Mouse (Mus musculus): Measurements from ENCODE around the gene Fgr.
"Not testable (repeated sequence)": the region's sequence is repeated elsewhere in the genome, so short reads cannot be mapped to it uniquely, and the experiment has no call there.

Fgr gene

DNA sequence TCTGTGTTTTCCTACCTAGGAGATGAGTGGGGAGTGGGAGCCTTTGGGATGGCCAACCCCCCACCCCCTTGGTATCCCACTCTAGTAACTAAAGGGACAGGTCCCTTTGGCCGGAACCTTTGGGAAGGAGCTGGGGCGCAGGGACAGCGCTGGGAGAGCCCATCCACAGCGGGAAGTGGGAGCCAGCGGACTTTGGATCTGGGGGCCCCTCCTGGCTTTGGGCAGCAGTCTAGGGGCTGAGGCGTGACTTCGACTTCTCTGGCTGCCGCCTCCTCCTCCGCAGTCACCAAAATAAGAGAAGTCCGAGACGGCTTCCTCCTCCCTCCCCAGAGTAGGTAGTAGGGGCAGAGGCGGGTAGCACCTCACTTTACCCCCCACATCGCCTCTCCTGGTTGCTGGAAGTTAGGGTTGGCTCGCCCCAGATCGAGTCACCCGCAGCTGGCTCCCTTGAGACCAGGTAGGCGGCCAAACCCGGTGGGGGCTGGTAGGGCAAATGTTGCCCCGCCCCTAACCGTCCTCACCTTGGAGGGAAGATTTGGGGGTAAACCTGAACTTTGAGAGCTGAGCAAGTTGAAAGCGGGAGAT is at the start of gene Fgr:
TSS of gene Fgr (plus strand) at position 282 of the 585 bp plus-strand sequence.
- peak; percentile 68 to 83 for DNase-seq

DNA sequence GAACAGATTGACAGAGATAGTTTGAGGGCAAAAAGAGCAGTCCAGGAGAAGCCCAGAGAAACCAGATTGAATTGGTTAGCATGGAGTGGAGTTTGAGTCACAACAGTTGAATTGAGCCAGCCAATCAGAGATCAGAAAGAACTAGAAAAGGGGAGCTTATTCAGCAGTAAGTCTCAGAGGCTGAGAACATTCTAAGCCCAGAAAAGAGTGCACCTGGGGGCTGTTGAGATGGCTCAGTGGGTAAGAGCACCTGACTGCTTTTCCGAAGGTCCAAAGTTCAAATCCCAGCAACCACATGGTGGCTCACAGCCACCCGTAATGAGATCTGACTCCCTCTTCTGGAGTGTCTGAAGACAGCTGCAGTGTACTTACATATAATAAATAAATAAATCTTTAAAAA is 47.4 kb upstream of the Fgr start:
- not testable (repeated sequence) for DNase-seq

DNA sequence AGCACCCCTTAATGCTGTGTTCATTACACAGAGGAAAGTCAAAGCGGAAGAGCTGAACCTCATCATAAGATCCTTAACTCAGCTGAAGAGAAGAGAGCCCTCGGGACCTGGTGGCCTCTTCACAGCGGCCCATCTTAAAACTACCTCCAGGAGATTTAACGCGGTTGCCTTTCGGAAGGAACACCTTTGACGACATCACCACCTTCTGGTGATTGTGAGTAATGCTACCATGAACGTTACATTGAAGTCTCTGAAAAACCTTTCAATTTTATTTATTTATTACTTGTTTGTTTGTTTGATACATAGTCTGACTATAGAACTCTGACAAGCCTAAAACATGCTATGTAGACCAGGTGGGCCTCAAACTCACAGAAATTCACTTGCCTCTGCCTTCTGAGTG is 43.1 kb upstream of the Fgr start:
- no peak for DNase-seq

DNA sequence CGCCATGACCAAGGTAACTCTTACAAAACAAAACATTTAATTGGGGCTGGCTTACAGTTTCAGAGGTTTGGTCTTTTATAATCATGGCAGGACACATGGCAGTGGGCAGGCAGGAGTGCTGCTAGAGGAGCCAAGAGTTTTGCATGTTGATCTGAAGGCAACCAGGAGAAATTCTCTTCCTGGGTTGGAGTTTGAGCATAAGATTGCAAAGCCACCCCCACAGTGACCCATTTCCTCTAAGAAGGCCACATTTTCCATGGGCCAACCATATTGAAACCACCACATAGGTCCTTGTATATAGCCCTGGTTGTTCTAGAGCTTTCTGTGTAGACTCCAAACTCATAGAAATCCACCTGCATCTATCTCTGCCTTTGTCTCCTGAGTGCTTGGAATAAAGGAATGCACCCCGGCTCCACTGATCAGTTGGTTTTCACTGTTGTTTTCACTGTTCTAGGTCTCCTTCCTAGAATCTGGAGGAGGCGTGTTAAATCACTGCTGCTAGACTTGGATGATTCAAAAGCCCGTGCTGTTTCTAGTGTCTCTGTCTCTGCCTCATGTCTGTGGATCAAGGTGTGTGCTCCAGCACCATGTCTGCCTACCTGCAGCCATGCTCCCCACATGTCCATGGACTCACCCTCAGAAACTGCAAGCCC is 41.0 kb upstream of the Fgr start:
- DNase-seq, result no peak

DNA sequence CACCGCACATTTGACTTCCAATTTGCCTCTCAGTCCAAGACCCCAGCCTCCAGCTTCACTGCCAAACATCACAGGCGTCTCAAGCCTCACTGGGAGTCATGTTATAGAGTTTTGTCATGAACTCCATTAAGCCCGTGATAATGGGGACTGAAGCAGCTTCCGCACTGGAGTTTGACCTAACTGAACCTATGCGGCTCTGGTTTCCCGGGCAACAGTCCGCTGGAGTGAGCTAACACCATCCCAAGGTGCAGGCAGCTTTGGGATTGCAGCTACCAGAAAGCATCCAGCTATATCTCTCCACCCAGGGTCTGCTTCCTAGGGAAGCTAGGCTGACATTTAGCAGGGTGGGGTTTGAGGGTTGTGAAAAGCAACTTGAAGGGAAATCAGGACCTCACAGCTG is 39.3 kb upstream of the Fgr start:
- DNase-seq, result no peak

DNA sequence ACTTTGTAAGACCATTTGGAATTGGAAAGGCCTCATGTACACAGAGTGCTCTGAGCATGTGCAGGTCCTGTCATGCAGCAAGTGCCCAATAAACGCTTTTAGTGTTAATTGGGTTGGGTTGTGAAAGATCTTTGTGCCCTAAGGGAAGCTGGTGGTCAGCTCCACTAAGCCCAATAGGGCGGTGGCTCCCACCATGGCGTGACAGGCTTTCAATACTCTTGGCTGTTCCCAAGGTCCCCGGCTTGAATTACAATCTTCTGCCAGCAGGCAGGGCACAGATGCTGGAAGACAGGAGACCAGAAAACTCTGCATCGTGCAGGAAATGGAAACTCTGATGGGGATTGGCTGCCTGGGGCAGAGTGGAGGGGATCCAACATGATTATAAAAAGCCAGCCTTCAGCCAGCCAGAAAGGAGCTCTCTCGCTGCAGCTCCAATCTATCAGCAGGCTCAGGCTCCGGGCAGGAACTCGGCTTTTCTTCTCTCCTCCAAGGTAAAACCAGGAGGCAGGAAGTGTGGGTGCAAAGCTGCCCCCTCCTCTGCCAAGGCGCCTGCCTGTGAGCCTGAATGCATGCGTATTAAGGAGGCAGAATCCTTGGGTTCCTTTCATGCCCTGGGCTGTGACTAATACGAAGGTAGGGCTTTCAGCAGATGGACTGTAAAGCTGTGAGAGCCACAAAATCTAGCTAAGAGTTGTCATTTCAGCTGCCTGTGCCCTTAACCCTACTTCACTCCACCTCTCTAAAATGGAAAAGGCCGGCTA is 35.5 kb upstream of the Fgr start:
- no peak for DNase-seq

DNA sequence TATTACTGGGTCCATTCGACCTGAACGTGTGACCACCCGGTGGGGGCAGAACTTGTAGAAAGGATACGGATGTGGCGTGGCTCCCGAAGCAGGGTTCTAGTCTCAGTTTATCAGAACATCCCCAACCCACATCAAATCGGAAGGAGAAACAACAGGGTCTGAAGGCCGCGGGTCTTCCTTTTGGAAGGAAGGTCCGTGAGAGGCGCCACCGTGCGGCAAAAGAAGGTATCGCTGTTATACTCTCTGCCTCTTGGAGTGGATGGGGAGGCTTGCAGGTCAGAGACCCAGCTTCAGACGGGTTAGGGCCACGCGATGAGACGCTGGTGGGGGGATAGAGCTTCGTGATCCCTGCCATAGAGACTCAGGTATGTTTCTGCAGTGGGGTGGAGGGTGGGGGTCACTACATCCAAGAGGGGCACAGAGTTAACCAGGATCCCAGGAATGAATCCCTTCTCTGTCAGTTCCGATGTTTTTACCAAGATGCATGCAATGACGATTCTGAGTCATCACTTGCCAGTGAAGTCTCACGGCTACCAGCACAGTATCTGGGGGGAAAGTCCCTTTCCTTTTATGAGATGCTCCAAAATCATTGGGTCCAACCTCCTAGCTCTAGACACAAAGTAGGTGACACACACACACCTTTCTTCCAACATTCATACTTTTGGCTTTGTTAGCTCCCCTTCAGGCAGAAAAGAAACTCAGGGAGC is 34.3 kb upstream of the Fgr start:
- DNase-seq, result peak; percentile 39 to 42

DNA sequence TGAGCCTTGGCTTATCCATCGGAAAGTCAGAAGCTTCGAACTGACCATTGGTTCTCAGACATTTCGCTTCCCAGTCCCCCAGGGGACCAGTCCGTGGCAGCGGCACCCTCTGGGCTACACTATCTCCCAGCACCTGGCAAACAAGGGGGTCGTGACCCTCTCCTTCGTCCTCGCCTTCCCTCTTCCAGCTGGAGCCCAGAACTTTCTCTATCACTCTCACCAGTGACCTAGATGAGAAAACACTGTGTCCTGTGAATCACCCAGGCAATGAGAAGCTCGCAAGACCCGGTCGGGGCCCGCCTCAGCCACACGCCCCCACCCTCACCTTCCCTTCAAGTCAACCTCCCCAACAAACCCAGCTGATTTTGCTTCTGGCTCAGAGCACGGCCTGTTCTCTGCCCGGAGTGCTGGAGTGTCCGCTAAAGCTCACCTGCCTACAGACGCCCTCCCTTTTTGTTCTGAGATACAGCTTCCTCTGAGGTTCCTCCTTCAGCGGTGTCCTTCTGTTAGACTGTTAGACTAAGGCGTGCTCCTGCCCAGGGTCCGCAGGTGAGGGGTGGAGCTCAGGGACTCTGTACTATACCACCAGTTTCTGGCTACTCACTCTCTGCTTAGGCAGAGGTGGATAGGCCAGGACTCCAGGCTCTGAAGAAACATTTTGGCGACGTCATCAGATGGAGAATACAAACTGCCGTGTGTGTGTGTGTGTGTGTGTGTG is 32.7 kb upstream of the Fgr start:
- no peak for DNase-seq

DNA sequence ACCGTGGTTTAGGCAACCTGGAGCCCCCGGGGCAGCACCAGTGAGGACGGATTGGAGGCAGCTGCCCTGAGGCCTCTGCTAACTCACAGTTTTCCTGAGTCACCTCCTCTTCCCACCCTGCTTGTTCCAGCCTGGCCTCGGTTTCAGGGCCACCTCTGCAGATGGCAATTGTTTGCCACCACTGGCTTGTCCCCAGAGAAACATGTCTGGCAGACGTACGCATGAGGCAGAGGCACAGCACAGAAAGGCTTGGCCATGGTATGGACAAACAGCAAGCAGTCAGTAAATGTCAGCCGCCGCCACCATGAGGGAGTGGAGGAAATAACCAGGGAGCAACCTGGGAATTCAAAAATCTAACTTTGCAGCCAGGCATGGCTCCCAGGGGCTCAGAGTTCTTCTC is 30.8 kb upstream of the Fgr start:
- no peak for DNase-seq

DNA sequence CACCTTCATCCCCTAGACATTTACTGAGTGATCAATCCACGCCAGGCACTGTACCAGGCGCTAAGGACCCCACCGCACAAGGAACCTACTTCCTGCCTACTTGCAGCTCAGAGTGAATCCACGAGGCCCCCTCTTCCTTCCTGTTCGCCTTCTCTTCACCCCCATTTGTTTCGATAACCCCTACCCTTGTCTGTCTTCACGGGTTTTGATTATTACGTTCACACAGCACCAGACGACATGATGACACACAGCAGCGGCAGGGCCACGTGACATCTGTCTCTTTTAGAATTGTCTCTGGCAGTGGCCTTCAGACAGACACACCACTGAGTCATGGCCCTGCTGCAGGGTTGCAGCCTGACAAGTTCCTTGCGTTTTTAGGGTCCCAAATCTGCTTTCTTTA is 29.8 kb upstream of the Fgr start:
- DNase-seq, result peak; percentile 28 to 45

DNA sequence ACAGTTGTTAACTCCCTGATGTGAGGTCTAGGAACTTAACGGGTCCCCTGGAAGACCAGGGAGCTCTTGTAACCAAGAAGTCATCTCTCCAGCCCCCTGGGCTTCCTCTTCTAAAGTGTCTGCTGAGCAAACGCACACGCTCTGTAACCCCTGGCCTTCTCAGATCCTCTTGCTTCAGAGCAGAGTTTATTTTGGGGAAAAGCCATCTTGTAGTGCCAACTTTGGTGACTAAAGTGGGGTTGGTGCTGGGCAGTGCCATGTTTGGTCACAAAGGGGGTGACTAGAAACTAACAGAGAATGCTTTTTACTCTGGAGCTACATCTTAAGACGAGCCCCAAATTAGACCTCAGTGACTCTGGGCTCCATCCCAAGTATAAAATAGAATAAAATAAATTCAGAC is 29.1 kb upstream of the Fgr start:
- DNase-seq, result no peak

DNA sequence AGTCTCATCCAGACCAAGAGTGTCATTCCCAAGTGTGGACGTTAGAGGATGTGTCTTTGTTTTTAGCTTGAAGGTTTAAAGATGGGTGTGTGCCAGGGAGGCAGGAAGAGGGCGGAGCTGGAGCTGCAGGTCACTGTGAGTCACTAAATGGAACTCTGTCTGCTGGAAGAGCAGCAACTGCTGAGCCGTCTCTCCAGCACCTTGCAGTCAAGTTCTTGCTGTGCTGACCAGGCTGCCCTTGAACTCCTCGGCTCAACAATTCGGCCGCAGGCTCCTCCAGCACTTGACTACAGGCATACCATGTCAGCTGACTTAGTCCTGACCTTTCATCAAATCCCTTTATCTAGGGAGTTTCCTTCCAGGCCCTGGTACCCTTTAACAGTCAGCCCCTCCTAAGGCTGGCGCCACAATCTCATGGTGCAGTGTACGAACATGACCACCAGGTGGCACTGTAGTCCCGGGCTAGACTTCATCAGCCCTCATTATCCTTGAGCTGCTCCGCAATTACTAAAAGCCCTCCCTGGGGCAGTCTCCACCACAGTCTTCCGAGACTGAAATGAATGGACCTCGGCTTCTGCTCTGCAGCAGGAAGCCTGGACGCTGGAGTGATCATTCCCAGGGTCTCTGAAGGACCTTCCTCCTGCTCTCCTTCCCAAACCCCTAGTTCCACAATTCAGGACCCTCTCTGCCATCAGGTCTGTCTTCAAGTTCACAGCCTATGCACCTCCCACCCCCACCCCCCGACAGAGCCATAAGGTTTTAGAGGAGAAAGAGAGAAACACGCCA is 28.4 kb upstream of the Fgr start:
- DNase-seq, result peak; percentile 74 to 86

DNA sequence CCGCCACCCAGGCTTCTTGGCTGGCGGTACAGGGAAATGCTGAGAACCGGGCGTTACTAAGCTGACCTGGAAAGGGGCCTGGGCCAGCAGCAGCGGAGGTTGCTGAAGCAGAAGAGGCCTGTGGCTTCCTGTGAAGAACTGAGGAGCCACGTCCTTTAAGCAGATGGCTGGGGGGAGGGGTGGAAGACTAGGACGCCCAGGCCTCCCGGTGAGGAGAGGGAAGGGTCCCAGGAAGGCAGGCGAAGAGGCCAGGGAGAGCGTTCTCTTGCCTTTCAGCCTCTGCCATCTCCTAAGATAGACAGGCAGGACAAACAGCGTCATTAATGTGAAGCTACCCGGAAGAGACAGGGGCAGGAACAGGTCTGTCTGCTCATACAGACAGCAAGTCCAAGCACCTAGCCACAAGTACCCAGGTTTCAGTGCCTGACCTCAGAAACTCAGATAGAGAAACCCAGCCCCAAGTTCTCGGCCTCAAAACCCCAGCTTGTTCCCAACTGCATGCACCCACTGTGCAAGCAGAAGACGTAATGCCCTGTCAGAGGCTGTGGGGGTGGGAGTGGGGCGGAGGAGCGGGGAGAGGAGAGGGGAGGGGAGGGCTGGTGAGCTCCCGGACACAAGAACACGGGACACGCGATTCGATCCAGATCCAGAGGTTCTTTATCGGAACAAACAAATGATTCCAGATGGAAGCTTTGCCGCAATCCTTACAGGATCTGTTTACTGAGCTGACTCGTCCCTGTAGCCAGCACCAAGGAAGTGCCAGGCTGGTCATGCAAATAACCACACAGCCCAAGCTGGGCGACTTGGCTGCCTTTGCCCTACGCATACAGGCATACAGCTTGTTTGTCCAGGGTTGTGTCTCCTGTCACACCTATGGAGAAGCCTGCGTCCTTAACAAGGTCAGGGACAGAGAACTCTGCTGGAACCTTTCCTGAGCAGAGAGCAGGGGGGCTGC is 27.6 kb upstream of the Fgr start:
- DNase-seq, result peak; percentile 72 to 81

DNA sequence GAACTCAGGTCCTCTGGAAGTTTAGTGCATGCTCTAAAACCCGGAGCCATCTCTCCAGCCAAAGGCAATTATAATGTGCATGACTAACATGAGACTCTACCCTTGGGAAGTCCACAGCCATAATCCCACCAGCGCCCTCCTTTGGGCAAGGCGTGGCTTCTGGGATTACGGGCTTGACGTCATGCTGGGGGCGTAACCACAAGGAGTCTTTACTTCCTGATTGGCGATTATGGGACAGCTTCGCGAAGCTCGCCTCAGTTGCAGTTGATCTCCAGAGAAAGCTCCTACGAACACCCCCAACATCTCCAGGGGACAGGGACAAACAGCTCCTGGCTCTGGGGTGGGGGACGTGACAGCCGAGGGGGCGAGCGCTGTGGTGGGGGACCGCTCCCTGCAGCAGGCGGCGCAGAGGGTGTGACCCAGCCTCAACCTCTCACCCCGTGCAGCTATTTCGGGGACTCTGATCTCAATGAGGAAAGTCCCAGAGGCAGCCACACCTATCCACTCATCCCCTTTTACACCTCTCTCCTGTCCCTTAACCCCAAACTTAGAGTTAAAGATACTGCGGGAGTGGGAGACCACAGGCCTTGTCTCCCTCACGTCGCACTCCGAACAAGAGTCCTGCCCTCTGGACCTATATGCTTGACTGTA is 23.9 kb upstream of the Fgr start:
- no peak for DNase-seq

DNA sequence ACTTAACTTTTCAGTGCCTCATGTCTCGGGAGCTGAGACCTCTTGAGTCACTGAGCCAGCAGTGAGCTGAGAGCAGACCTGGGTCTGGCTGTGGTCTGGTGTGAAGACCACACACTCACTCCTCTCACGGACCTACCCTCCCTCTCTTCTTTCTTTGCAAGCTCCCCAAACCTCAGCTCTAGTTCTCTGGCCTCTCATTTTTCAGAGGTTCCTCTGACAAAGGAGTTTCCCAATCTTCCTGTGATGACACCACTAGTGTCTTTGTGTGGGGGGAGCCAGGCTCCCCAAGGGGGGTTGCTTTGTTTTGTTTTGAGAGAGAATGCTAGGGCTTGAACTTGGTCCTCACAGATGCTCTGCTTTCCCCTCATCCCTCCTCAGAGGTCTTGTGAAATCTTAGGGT is 22.9 kb upstream of the Fgr start:
- no peak for DNase-seq

DNA sequence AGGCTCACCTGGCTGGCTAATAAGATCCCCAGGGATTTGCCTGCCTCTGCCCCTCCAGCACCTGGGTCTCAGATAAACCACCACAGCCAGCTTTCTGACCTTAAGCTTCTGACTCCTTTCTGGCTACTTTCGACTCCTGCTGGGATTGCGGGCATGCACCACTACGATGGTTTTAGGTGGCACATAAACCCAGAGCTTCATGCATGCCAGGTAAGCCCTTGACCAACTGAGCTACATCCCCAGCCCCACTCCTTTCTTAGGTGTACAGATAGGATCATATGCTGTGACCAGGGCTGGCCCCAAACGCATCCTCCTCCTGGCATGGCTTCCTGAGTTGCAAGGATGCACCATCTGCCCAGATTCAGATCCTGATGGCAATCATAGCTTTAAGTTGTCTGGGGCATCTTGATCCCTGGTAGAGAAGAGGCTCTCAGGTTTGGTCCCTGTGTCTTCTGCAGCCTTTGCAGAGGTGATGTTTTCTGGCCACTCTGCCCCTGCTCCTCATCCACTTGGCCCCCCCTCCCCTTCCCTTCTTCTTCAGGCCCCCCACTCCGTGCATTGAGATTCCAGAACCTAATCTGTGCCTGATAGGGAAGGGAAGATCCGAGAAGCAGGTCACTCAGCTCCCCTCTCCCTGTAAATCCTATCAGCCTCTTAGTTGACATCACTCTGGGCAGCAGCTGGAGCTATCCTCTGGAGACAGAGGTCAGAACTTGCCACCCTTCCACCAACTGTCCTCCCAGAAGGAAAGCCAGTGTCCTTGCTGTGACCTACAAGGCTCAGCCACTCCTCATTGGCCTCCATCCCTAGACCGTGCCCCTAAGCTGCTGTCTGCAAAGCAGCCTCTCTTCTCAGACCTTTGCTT is 19.1 kb upstream of the Fgr start:
- DNase-seq, result no peak

DNA sequence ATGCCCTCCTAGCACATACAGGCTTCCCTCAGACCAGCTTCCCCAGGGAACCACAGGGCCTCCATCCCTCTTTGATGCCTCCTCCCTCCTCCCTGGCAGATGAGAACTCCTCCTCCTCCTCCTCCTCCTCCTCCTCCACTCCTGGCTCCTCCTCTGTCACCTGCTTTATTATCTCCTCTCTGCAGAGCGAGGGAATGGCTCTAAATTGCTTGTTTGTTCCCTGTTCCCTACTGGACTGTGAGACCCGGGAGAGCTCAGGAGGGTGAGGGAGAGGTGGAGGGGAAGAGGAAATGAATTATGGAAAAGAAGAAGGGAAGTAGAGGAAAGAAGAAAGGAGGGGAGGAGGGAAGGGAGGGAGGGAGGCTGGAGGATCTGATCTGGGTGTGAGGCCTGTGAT is 18.5 kb upstream of the Fgr start:
- DNase-seq, result no peak

DNA sequence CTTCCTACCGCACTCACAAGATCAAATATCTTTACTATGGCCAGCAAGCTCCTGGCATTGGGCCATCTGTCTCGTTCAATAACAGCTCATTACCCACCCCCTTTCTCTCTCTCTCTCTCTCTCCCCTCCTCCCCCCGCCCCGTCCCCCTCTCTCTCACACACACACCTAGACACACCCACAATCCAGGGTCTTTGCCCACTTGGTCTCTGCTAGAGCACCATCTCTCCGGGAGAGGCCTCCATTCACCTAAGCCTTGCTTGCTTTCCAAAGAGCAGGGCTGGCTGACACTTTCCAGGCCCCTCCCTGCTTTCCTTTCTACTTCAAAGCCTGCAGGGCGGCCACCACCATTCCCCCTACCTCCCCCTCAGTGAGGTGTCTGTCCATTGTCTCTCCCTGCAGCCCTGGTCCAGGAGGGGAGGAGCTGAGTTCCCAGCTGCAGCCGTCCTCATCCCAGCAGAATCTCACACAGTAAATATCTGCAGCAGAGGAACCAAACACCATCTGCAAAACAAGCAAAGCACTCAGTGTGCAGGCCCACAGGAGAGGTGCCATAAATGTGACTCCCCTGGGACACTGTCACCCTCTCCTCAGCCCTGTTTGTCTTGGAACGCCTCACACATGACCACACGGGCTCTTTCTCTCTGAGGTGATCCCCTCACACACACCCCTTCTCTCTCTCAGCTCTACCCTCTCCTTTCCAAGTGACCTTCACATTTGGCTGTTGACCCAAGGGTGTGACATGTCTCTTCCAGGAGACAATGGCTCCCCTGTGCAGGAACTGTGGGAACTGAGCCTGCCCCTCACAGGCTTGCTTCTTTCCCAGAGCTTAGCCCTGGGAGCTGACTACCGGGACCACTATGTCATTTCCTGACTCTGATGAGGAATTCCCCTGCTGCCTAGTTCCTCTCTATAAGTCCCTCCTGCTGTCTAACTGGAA is 14.9 kb upstream of the Fgr start:
- DNase-seq, result no peak
